17 mouse cellular contexts compared by ENCODE assay signal in genomic region chr11:117678155-117678554, GRCm38 (mm10).
"Had no signal": no experiment of that assay in that cellular context is flagged by ENCODE, and none has a peak within 500 bp of the region (broad histone marks: within the 10 kb centered on the region; RNA-seq: fewer than 3 reads in every experiment).

No protein-coding gene starts in this region.

- H3K27me3 ChIP-seq: midbrain, embryonic 13.5 days; midbrain, embryonic 15.5 days; neural tube, embryonic 13.5 days; neural tube, embryonic 15.5 days had no signal

- H3K36me3 ChIP-seq: midbrain, embryonic 13.5 days; midbrain, embryonic 15.5 days; neural tube, embryonic 13.5 days; neural tube, embryonic 15.5 days had no signal

- H3K27ac ChIP-seq: midbrain, embryonic 10.5 days; midbrain, embryonic 13.5 days; midbrain, embryonic 15.5 days; neural tube, embryonic 13.5 days; neural tube, embryonic 15.5 days had no signal

- H3K4me2 ChIP-seq: lung, embryonic 14.5 days; midbrain, embryonic 13.5 days; midbrain, embryonic 15.5 days; neural tube, embryonic 13.5 days; neural tube, embryonic 15.5 days had no signal

- DNase-seq: lung, adult 18-20 months; lung, postnatal 10 days; lung, postnatal 4 days; retina, postnatal 1 day; right cerebral cortex, adult 18-20 months; right cerebral cortex, postnatal 25 days; right cerebral cortex, postnatal 4 days; spleen, adult 18-20 months; thymus, adult 18-20 months; thymus, postnatal 36 days had no signal

- H3K9me3 ChIP-seq: midbrain, embryonic 13.5 days; midbrain, embryonic 15.5 days; neural tube, embryonic 13.5 days; neural tube, embryonic 15.5 days had no signal

- H3K9ac ChIP-seq: lung, embryonic 14.5 days; midbrain, embryonic 13.5 days; midbrain, embryonic 15.5 days; neural tube, embryonic 13.5 days; neural tube, embryonic 15.5 days had no signal

- ATAC-seq: midbrain, embryonic 13.5 days; midbrain, embryonic 15.5 days had no signal

- H3K4me3 ChIP-seq: midbrain, embryonic 10.5 days; midbrain, embryonic 13.5 days; midbrain, embryonic 15.5 days; myocyte; neural tube, embryonic 13.5 days; neural tube, embryonic 15.5 days had no signal
